Mouse (Mus musculus): ENCODE measurements around the gene Atp6v1f. TPM values are rescaled to one million over a fixed set of nuclear protein-coding genes. Genes with fewer than 3 reads are reported as not detected.

The Atp6v1f gene
- polyA plus RNA-seq, 1 experiment from 2014 or later: 337 TPM

DNA sequence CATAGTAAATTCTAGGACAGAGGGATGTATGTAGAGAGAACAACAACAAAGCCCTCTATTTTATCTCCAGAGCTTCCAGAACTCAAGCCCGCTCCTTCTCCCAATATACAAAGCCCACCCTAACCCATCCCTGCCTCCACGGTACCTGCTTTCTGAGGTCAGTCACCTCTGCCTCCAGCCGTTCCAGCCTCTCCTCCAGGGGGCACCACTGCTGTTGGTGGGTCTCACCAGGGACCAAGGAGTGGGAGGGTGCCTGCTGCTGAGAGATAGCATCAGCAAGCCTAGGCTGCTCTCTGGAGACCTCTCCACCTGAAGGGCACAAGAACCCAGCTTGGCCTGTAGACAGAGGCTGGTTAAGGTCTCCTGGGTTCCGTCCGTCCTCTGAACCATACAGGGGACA is 38.0 kb downstream of the Atp6v1f start:
- no peak for ATAC-seq (ENCODE audit: low FRiP score)
- no peaks in the 10 kb centered on the region for H3K36me3 ChIP-seq
- H3K9me3 ChIP-seq: no peaks in the 10 kb centered on the region
- H3K4me2 ChIP-seq: no peak overlapping the region
- H3K4me1 ChIP-seq (replicated peaks): peaks cover 22% of the 10 kb centered on the region
- no peak overlapping the region for H3K27ac ChIP-seq
- WGBS: 88% methylated on average over 5 of the region's 5 CpGs
- H3K9ac ChIP-seq: no peak overlapping the region
- H3K4me3 ChIP-seq: no peak overlapping the region
- peaks cover 61% of the 10 kb centered on the region for H3K27me3 ChIP-seq

DNA sequence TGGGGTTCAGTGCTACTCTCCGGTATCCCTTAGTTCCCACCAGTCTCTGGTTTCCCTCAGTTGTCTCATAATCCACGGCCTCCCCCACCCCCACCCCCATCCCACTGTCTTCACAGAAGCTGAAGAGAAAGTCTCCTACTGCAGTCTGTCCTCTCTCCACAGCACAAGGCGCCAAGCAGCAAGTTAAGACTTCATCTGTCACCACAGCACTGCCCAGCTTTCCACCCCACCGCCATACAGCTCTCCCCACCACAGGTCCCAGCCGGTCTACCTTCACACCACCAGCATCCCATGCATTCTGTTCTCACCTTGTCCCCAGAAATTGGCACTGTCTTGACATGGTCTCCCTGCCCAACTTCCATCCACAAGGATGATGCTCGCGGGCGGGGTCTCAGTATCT is 39.3 kb downstream of the Atp6v1f start:
- 26% methylated on average over 8 of the region's 8 CpGs for WGBS
- peak overlapping the region; percentile 51 for H3K4me3 ChIP-seq
- H3K4me1 ChIP-seq (replicated peaks): peaks cover 22% of the 10 kb centered on the region
- no peaks in the 10 kb centered on the region for H3K9me3 ChIP-seq
- peak overlapping the region; percentile 67 for H3K4me2 ChIP-seq
- ATAC-seq (ENCODE audit: low FRiP score): 0 out of 2 replicates have a peak, but pooled peaks have one; percentile 8
- peaks cover 66% of the 10 kb centered on the region for H3K27me3 ChIP-seq
- H3K9ac ChIP-seq: peak overlapping the region; percentile 73
- H3K36me3 ChIP-seq: no peaks in the 10 kb centered on the region
- H3K27ac ChIP-seq: no peak overlapping the region

DNA sequence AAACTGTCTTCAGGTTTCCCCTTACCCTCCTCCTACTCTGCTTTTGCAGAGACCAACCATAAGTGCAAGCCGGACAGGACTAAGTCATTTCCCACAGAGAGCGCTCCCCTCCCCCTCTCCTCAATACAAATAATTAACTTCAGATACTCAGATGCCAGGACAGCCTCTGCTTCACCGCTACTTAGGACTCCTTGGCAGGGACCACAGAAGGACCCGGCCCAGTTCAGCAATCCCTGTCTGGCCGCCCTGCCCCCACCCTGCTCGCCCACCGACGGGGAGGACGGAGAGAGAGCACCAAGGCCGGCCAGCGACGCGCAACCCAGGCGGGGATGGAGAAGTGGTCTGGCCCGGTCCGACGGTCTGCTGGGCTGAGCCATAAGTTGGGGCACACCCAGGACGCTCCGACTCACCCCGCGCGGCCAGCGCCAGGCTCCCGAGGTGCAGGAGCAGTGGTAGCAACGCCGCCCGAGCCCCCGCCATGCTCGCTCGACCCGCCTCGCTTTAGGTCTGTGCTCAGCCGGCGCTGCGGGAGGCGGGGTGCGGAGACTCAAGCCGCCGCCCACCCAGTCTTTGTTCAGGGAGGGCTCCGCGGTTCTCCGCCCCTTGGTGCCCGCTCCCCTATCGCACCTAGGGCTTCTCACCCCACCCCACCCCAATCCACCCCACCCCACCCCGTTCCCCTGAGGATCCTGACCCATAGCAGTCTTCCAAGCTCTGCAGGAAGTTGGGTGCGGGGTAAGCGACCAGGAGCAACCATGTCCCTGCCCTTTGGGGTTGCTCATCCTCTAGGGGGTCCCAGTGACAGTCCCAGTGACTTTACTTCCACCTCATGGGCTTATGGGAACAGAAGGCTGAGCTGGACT is 40.2 kb downstream of the Atp6v1f start, which contains the start of gene Kcp:
TSS of gene Kcp (minus strand) at position 506 of the 863 bp plus-strand sequence.
- Histone ChIP-seq H3K4me1 (replicated peaks) (peaks cover 22% of the 10 kb centered on the region), H3K9ac (peak within 1 kb of the TSS; percentile 73), H3K4me3 (peak within 1 kb of the TSS; percentile 51), H3K9me3 (no peaks in the 10 kb centered on the region), H3K27ac (no peak within 1 kb of the TSS), H3K27me3 (peaks cover 68% of the 10 kb centered on the region), H3K36me3 (no peaks in the 10 kb centered on the region), H3K4me2 (peak within 1 kb of the TSS; percentile 67)
- ATAC-seq (ENCODE audit: low FRiP score): peak; percentile 71
- 2% methylated on average over 36 of the region's 47 CpGs for WGBS

DNA sequence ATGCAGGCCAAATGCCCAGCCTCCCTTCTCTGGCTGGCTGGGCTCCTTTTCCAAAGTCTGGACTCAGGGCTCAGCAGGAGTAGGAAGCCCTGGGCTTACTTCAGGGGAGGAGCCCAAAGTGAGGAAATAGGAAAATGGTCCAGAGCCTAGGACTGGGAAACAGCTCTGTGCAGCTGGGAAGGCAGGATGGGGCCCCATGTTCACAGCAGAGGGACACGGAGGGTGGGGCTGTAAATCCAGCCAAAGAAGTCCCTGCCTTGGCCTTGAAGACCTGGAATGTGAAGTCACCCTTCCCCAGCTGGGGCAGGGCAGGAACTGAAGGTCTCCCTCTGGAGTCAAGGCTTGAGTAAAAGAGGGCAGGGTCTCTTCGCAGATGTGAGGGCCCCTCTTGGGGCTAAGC is 41.6 kb downstream of the Atp6v1f start:
- no peaks in the 10 kb centered on the region for H3K9me3 ChIP-seq
- H3K4me3 ChIP-seq: no peak overlapping the region
- H3K4me1 ChIP-seq (replicated peaks): peaks cover 31% of the 10 kb centered on the region
- H3K4me2 ChIP-seq: no peak overlapping the region
- H3K36me3 ChIP-seq: no peaks in the 10 kb centered on the region
- H3K27me3 ChIP-seq: peaks cover 67% of the 10 kb centered on the region
- 0 out of 2 replicates have a peak overlapping the region, but pooled peaks have one; percentile 9 for H3K27ac ChIP-seq
- H3K9ac ChIP-seq: no peak overlapping the region
- no peak for ATAC-seq (ENCODE audit: low FRiP score)
- WGBS: 60% methylated on average over 2 of the region's 2 CpGs

DNA sequence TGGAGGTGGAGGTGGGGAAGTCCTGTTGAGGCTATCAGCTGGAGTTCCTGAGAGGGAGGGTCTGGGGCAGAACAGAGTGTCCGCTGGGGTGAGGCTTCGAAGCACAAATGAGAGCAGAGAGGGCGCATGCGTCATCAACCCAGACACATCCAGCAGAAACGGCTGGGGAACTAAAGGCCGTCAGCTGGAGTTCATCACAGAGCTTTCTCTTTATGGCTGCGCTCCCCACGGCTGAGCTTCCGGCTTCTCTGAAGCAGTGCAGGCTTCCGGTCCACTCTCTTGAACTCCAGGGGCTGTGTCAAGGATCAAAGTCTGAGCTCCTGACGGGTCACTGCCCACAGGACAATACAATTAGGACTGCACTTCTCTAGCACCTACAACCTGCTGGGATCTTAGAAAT is 45.8 kb downstream of the Atp6v1f start:
- Histone ChIP-seq H3K27ac (no peak overlapping the region), H3K27me3 (peaks cover 54% of the 10 kb centered on the region), H3K4me3 (0 out of 2 replicates have a peak overlapping the region, but pooled peaks have one; percentile 8), H3K9ac (no peak overlapping the region), H3K9me3 (no peaks in the 10 kb centered on the region), H3K36me3 (no peaks in the 10 kb centered on the region), H3K4me1 (replicated peaks) (peaks cover 9% of the 10 kb centered on the region), H3K4me2 (peak overlapping the region; percentile 47)
- 0% methylated on average over 11 of the region's 11 CpGs for WGBS
- peak; percentile 78 for ATAC-seq (ENCODE audit: low FRiP score)

DNA sequence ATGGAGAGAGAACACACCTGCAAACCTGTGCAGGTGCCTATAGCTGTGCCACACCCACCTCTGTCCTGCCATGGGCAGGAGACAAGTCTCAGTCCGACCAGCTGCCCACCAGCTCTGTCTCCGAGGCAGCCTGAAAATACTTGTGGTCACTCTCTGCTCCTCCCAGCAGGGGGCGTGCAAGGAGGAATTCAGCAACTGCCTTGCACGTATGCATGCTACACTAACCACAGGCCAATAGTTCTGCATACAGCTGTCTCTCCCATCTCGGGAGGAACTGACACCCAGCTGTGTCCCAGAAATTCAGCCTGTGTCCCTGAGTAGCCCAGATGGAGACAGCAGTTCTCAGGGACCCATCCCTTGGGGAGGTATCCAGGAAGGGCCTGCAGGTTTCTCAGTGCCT is 49.6 kb downstream of the Atp6v1f start:
- Histone ChIP-seq H3K27ac (no peak overlapping the region), H3K9ac (no peak overlapping the region), H3K9me3 (no peaks in the 10 kb centered on the region), H3K4me1 (replicated peaks) (peaks cover 9% of the 10 kb centered on the region), H3K36me3 (no peaks in the 10 kb centered on the region), H3K4me2 (no peak overlapping the region), H3K27me3 (peaks cover 38% of the 10 kb centered on the region), H3K4me3 (no peak overlapping the region)
- 10% methylated on average over 5 of the region's 5 CpGs for WGBS
- ATAC-seq (ENCODE audit: low FRiP score): no peak

Other genes starting within 250 kb of the Atp6v1f start
- gene Hilpda, start 195.2 kb upstream of the Atp6v1f start, polyA plus RNA-seq (2015; fragmentation: Nextera tagmentation; extraction: Ambion mirVana): 31.8 and 36.6 TPM in 2 replicates
- 0.47 and 0.53 TPM in 2 replicates for gene Fam71f2, start 188.1 kb upstream of the Atp6v1f start, polyA plus RNA-seq (2015; fragmentation: Nextera tagmentation; extraction: Ambion mirVana)
- gene Fam71f1, start 148.6 kb upstream of the Atp6v1f start, polyA plus RNA-seq (2015; fragmentation: Nextera tagmentation; extraction: Ambion mirVana): not detected in 2 replicates
- gene Calu, start 119.6 kb upstream of the Atp6v1f start, polyA plus RNA-seq (2015; fragmentation: Nextera tagmentation; extraction: Ambion mirVana): 164 and 168 TPM in 2 replicates
- gene Opn1sw, start 79.2 kb upstream of the Atp6v1f start, polyA plus RNA-seq (2015; fragmentation: Nextera tagmentation; extraction: Ambion mirVana): 0.26 and 0.32 TPM in 2 replicates
- gene Ccdc136, start 71.4 kb upstream of the Atp6v1f start, polyA plus RNA-seq (2015; fragmentation: Nextera tagmentation; extraction: Ambion mirVana): 38.3 and 46.1 TPM in 2 replicates
- 5.0 and 5.8 TPM in 2 replicates for gene Flnc, start 34.5 kb upstream of the Atp6v1f start, polyA plus RNA-seq (2015; fragmentation: Nextera tagmentation; extraction: Ambion mirVana)
- gene Atp6v1fnb, start 3.7 kb downstream of the Atp6v1f start, polyA plus RNA-seq (2015; fragmentation: Nextera tagmentation; extraction: Ambion mirVana): 0.57 and 1.0 TPM in 2 replicates
- gene Kcp, start 40.2 kb downstream of the Atp6v1f start, polyA plus RNA-seq (2015; fragmentation: Nextera tagmentation; extraction: Ambion mirVana): 20.1 and 20.5 TPM in 2 replicates
- 2.1 and 2.7 TPM in 2 replicates for gene Irf5, start 58.9 kb downstream of the Atp6v1f start, polyA plus RNA-seq (2015; fragmentation: Nextera tagmentation; extraction: Ambion mirVana)
- 92.0 and 95.9 TPM in 2 replicates for gene Tnpo3, start 142.2 kb downstream of the Atp6v1f start, polyA plus RNA-seq (2015; fragmentation: Nextera tagmentation; extraction: Ambion mirVana)
- gene Tspan33, start 226.5 kb downstream of the Atp6v1f start, polyA plus RNA-seq (2015; fragmentation: Nextera tagmentation; extraction: Ambion mirVana): 8.4 and 9.9 TPM in 2 replicates

Measured in hindbrain, embryonic 13.5 days (tissue).